Mouse (Mus musculus) CH12F3 (cell line): ENCODE data around the gene H2afx.
"Not testable (repeated sequence)": the region's sequence is repeated elsewhere in the genome, so short reads cannot be mapped to it uniquely, and the experiment has no call there.

Source experiments
- in situ Hi-C: fragments of 300-500 bp; cut with MboI; formaldehyde crosslinking; loops from 2 replicates; pipeline ENCODE4 v1.14.3; 2020; ENCODE audit warnings: low sequenced_read_pairs

H2afx gene

GRCm38 (mm10) chr9:44337436-44338169 lies 3.1 kb downstream of the H2afx start:
- in situ Hi-C loops = no loop called here

GRCm38 (mm10) chr9:44338574-44338973 lies 4.1 kb downstream of the H2afx start:
- in situ Hi-C loops = no loop called here

GRCm38 (mm10) chr9:44341487-44341886 lies 7.0 kb downstream of the H2afx start:
- in situ Hi-C loops = no loop called here

DNA sequence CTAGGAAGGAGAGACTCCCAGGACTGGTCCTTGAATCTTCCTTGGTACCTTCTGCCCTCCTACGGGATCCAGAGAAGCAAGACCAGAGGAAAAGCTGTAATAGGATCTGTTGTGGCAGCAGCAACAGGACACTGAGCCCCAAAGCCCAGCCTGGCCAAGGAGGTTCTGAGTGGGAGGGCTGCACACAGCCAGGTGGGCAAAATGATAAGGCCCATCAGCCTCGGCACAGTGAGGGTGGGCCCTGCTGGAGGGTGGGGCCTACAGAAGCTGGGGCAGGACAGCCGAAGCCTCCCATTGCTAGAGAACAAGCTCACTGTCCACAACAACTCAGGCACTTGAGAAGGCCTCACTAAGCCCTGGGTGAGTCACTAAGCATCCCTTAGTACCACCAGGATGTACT lies 7.7 kb downstream of the H2afx start:
- in situ Hi-C loops = no loop called here

DNA sequence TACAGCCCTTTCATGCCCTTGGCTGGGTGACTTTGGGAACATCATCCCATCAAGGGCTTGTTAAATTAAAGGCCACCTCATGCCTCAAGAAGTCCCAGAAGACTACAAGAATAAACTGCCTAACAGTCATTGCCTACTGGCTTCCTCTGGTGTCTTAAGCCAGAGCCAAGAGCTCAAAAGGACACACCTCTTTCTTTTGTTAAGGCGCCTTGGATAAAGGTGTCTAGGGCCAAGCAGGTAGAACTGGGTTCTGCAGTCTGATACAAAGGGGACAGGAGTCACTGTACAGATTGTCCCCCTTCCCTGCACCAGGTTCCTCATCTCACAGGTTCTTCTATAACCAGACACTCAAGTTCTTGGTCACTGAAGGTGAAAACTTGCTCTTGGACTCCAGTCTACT lies 8.1 kb downstream of the H2afx start:
- in situ Hi-C loops = no loop called here

- in situ Hi-C loops = no loop called here
Observed at GRCm38 (mm10) chr9:44343290-44343689, 8.8 kb downstream of the H2afx start.

DNA sequence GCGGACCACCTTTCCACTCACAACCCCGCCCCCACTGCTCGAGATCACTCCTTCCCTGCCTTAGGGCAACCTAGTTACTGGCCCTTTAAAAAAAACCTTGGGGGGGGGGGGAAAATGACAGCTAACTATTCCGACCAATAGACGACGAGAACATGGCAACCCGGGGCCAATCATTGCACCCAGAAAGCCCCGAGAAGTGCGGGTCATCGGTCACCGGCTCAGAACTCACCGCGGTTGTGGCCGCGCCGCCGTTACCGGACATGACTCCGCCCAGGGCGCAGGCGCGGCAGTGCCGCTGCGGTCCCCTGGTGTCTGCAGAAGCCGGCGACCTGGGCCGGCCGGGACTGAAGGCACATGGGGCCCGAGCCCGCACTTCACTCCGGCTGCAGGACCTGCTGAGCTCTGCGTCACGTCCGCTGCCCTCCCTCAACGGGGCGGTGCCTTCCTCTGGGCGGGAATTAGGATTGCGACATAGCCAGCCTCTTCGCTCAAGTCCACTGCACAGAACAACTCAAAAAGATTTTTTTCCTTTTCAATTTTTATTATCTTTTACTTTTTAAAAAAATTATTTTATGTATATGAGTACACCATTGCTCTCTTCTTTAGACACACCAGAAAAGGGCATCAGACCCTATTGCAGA lies 9.4 kb downstream of the H2afx start, which contains the start of gene Hmbs:
TSS of gene Hmbs (minus strand) at position 448 of the 641 bp plus-strand sequence.
- in situ Hi-C loops = no loop called here

DNA sequence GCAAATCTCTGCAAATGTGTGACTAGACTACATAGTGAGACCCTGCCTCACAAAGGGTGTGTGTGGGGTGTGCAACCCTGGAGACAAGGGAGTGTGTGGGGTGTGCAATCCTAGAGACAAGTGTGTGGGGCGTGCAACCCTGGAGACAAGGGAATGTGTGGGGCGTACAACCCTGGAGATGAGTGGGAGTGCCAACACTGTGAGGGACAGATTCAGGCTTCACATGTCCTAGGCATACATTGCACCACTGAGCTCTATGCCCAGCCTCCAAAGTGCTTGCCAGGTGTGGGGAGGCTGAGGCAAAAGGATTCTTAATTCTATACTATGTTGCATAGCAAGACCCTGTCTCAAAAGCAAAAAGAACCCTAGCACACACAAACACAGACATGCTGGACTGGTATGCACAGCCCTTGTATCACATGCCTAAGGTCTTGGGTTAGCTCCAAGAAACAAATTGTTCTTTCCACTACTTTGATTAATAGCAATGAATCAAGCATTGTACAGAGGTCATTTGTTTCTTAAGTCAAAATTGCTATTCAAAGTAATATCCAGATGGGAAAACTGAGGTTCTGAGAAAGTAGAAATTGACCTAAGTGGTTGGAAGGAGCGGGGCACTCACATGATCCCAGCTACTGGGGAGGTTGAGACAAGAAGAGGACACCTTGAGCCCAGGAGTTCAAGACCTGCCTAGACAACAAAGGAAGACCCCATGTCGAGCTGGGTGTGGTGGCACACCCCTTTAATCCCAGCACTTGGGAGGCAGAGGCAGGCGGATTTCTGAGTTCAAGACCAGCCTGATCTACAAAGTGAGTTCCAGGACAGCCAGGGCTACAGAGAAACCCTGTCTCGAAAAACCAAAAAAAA lies 11.3 kb downstream of the H2afx start:
- in situ Hi-C loops = no loop called here

- in situ Hi-C loops = no loop called here
Observed at GRCm38 (mm10) chr9:44347166-44347565, 12.7 kb downstream of the H2afx start.

DNA sequence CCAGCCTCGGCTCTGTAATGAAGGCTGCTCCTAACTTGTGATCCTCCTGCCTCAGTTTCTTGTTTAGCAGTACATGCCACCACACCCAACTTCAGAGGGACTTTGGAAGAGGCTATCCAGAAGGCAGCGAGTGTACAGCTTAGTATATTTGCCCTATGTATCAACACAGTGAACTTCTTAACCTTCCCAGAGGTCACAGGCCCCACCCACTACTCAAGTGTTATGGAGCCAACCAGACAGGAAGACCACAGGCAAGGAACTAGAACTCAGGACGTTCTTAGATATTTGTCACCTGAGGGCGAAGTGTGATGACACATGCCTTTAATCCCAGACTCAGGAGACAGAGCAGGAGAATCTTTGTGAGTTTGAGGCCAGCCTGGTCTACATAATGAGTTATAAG lies 13.1 kb downstream of the H2afx start:
- in situ Hi-C loops = no loop called here

GRCm38 (mm10) chr9:44348546-44348945 lies 14.1 kb downstream of the H2afx start:
- in situ Hi-C loops = no loop called here

DNA sequence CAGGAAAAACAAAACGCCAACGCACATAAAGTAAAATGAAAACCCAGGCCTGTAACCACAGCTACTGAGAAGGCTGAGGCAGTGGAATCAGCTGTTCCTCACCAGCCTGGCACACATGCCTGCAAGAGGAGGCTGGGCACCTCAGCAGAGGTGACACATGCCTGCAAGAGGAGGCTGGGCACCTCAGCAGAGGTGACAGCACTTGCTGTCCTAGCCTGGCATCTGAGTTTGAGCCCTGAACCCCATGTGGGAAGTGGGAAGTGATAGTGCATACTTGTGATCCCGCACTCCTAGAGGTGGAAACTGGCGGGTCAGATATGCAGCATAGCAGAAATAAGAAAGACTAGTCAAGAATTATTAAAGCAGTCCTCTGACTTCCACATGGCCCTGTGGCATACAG lies 16.9 kb downstream of the H2afx start:
- in situ Hi-C loops = no loop called here

- in situ Hi-C loops = no loop called here
Observed at GRCm38 (mm10) chr9:44352337-44352736, 17.8 kb downstream of the H2afx start.

DNA sequence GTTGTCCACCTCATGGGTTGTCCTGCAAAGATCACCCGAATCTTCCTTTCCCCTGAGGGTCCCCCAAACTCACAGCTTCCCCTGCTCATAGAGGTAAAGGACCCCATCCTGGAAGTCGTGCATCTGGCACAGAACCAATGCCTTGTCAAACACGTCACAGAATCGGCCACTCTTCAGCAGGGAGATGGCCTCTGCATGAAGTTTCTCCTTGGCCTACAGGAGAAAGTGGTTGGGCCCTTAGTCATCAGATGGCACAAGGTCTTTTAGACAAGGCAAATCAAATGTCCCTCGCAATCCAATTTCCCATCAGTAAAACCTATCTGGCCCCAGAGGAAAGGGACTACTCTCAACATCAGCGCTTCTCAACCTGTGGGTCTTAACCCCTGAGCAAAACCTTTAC lies 18.6 kb downstream of the H2afx start:
- in situ Hi-C loops = no loop called here

DNA sequence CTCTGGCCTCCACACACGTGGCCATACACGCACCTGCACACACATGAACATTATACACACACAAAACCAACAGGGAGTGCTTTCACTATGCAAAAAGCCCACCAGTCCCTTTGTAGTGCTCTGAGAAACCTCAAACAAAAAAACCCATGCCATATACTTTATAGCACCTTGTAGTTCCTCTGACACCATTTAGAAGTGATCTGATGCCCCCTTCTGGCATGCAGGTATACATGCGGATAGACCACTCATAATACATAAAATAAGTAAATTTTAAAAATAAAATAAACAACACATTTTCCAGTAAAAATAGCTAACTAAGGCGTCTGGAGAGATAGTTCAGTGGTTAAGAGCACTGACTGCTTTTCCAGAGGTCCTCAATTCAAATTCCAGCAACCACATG lies 22.7 kb downstream of the H2afx start:
- in situ Hi-C loops = no loop called here

GRCm38 (mm10) chr9:44361190-44361917 lies 26.9 kb downstream of the H2afx start, which contains the start of gene Vps11:
Vps11 (minus strand) TSS chr9:44361670.
- in situ Hi-C loops = no loop called here

DNA sequence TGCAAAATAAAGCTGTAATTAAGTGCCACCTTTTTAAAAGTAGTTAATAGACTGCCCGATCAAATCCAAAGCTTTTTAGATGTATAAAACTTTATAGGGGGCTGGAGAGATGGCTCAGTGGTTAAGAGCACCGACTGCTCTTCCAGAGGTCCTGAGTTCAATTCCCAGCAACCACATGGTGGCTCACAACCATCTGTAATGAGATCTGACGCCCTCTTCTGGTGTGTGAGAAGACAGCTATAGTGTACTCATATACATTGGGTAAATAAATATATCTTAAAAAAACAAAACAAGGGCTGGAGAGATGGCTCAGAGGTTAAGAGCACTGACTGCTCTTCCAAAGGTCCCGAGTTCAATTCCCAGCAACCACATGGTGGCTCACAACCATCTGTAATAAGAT lies 27.4 kb downstream of the H2afx start:
- in situ Hi-C loops = not testable (repeated sequence)

DNA sequence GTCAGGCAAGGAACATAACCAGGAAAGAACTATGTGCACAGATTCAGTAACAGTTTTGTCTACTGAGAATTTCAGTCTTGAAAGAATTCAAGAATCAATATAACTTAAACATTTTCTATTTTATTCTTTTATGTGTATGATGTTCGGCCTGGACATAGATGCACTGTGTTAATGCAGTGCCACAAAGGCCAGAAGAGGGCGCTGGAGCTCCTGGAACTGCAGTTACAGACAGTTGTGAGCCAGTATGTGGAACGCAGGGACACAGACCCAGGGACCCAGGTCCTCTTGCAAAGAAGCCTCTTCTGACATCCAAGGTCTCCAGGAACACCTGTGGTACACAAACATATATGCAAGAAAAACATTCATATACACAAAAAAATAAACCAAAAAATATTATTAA lies 30.0 kb downstream of the H2afx start:
- in situ Hi-C loops = no loop called here

DNA sequence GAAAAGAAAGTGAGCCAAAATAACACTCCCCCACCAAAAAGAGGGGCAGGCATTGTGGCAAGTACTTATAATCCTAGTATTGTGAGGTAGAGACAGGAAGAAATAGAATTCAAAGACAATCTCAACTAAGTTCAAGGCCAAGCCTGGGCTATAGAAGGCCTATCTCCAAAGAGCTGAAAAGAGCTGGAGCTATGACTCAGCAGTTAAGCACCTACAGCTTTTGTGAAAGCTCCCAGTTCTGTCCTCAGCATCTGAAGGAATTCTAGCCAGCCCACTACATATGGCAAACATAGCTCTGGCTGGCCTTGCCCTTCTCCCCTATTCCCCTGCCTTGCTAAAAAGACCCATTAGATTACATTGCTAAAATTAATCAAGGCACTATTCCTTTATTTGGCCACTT lies 38.9 kb downstream of the H2afx start:
- in situ Hi-C loops = no loop called here

GRCm38 (mm10) chr9:44376141-44376540 lies 41.6 kb downstream of the H2afx start:
- in situ Hi-C loops = no loop called here

- in situ Hi-C loops = not testable (repeated sequence)
Observed at GRCm38 (mm10) chr9:44377335-44377734, 42.8 kb downstream of the H2afx start.
